Mouse (Mus musculus) cortical plate, adult 2 months (tissue): Measurements from ENCODE around the gene Hpse2. TPM values are rescaled to one million over a fixed set of nuclear protein-coding genes. Genes with fewer than 3 reads are reported as not detected.

Experiments
- H3K27ac ChIP-seq: fragments of 200-500 bp; 2 replicates; pipeline ENCODE4 v1.5.1; 2012; ENCODE audit warnings: low read length, control low read depth, inconsistent platforms; ENCODE audit not compliant: insufficient read depth
- H3K4me1 ChIP-seq: fragments of 200-500 bp; 2 replicates; pipeline ENCODE4 v1.6.1; 2011; ENCODE audit warnings: low read length; ENCODE audit not compliant: control insufficient read depth, insufficient read depth
- H3K4me3 ChIP-seq: fragments of 200-500 bp; 2 replicates; pipeline ENCODE4 v1.5.1; 2011; ENCODE audit warnings: mild to moderate bottlenecking, low read length, control low read depth; ENCODE audit not compliant: insufficient read depth
- CTCF ChIP-seq: fragments of 200-500 bp; IDR thresholded peaks from 2 replicates; pipeline ENCODE4 v1.5.1; 2011; ENCODE audit warnings: mild to moderate bottlenecking, control low read depth, low read length; ENCODE audit not compliant: insufficient read depth; ENCODE audit errors: extremely low read depth
- POLR2A ChIP-seq: fragments of 200-500 bp; IDR thresholded peaks from 2 replicates; pipeline ENCODE4 v1.6.1; 2011; ENCODE audit warnings: mild to moderate bottlenecking, low read length, control low read depth; ENCODE audit not compliant: insufficient read depth; ENCODE audit errors: extremely low read depth
- polyA plus RNA-seq: library from polyadenylated mRNA; depleted of rRNA; stranded (reverse); fragments of >200 nt; gene quantifications from 2 replicates; pipeline ENCODE4 v1.2.3, GENCODE M21; 2012

Hpse2 gene
- polyA plus RNA-seq, 1 experiment: 0.02 TPM

GRCm38 (mm10) chr19:42839621-42840294 lies 548.4 kb downstream of the Hpse2 start:
- H3K27ac ChIP-seq: no peak overlapping the region
- no peaks in the 10 kb centered on the region for H3K4me1 ChIP-seq
- TF ChIP-seq CTCF: no peak
- no peak for TF ChIP-seq POLR2A
- H3K4me3 ChIP-seq: no peak overlapping the region

- Histone ChIP-seq H3K4me3 (no peak overlapping the region), H3K4me1 (no peaks in the 10 kb centered on the region), H3K27ac (no peak overlapping the region)
- TF ChIP-seq CTCF (no peak), POLR2A (no peak)
These were observed 549.0 kb downstream of the Hpse2 start for GRCm38 (mm10) chr19:42839118-42839517.

GRCm38 (mm10) chr19:42838271-42838670 lies 549.9 kb downstream of the Hpse2 start:
- no peak for TF ChIP-seq POLR2A
- TF ChIP-seq CTCF: no peak
- Histone ChIP-seq H3K27ac (no peak overlapping the region), H3K4me3 (no peak overlapping the region), H3K4me1 (no peaks in the 10 kb centered on the region)

- Histone ChIP-seq H3K4me3 (no peak overlapping the region), H3K27ac (no peak overlapping the region), H3K4me1 (no peaks in the 10 kb centered on the region)
- no peak for TF ChIP-seq POLR2A
- TF ChIP-seq CTCF: no peak
These were observed 550.6 kb downstream of the Hpse2 start for GRCm38 (mm10) chr19:42837591-42837990.

DNA sequence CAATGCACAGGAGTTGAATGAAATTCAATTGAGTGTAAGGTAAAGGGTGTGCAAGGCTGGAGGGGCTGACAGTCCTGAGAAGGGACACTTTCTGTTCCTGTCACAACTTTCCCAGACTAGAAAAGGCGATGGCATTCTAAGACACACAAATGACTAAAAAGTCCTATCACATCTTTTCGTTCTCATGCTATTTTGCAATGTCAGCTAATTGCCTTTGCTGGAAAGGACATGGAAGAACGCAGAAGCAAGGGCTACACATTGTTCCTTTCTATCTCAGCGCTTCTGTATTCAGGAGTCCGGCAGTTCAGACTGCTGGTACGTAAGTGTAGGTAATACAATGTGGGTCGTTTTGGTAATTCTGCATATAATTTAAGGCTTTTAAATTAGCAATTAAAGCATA lies 555.0 kb downstream of the Hpse2 start:
- no peak overlapping the region for H3K4me3 ChIP-seq
- no peaks in the 10 kb centered on the region for H3K4me1 ChIP-seq
- no peak overlapping the region for H3K27ac ChIP-seq
- no peak for TF ChIP-seq POLR2A
- no peak for TF ChIP-seq CTCF

DNA sequence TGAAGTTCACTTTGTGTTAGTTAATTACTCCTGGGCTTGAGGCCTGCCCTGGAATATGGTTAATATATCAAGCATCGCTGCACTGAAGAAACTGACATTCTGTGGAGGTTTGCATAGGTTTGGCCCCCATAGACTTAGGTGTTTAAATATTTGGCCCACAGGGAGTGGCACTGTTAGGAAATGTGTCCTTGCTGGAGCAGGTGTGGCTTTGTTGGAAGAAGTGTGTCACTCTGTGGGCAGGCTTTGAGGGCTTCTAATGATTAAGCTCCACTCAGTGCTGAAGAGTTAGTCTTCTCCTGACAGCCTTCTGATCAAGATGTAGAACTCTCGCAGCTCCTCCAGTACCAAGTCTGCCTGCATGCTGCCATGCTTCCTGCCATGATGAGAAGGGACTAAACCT lies 555.9 kb downstream of the Hpse2 start:
- TF ChIP-seq CTCF (no peak), POLR2A (no peak)
- H3K27ac ChIP-seq: no peak overlapping the region
- no peak overlapping the region for H3K4me3 ChIP-seq

DNA sequence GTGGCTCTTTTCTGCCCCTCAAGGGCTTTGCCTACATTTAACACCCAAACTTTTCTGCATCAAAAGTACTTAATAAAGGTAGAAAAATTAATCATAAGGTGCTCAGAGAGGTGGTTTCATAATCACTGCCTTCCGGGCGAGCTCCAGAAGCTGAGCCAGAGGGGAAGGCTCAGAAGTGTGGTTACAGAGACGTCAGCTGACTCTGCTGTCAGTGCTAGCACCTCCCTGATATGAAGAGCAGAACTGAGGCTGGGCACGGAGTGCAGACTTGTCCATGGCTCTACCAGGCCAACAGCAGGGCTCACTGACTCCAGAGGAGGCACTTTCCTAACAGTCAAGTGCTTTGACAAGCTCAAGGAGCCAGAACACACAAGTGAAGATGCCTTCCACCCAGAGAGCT lies 559.0 kb downstream of the Hpse2 start:
- TF ChIP-seq POLR2A: no peak
- TF ChIP-seq CTCF: no peak
- Histone ChIP-seq H3K4me3 (no peak overlapping the region), H3K4me1 (no peaks in the 10 kb centered on the region), H3K27ac (no peak overlapping the region)

More for the DNA sequence above, 555.9 kb downstream of the Hpse2 start:
- no peaks in the 10 kb centered on the region for H3K4me1 ChIP-seq

- H3K27ac ChIP-seq: no peak overlapping the region
- H3K4me3 ChIP-seq: no peak overlapping the region
- TF ChIP-seq POLR2A: no peak
- TF ChIP-seq CTCF: no peak
- no peaks in the 10 kb centered on the region for H3K4me1 ChIP-seq
These were observed 560.3 kb downstream of the Hpse2 start for GRCm38 (mm10) chr19:42827843-42828242.

GRCm38 (mm10) chr19:42820109-42820508 lies 568.0 kb downstream of the Hpse2 start:
- Histone ChIP-seq H3K27ac (no peak overlapping the region), H3K4me1 (no peaks in the 10 kb centered on the region), H3K4me3 (no peak overlapping the region)
- TF ChIP-seq POLR2A (no peak), CTCF (no peak)

DNA sequence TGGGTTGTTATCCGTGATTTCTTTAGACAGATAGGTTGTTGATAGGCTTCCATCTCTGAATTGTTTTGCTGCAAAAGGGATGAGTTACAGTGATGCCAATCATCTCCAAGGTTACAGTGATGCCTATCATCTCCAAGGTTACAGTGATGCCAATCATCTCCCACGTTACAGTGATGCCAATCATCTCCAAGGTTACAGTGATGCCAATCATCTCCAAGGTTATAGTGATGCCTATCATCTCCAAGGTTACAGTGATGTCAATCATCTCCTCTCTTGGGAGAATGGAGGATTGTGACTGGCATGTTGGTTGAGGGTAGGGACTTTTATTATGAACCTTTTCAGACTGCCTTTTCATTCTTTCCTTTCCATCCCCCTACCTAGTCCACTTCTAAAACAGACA lies 570.4 kb downstream of the Hpse2 start:
- Histone ChIP-seq H3K4me1 (no peaks in the 10 kb centered on the region), H3K4me3 (no peak overlapping the region), H3K27ac (no peak overlapping the region)
- TF ChIP-seq CTCF (no peak), POLR2A (no peak)
